Mouse (Mus musculus): ENCODE data around the gene Arap1.

- TF ChIP-seq POLR2A (IDR thresholded peaks at IDR 0.05; ENCODE audit: insufficient read depth, low read length): no peak
- TF ChIP-seq CTCF (IDR thresholded peaks at IDR 0.05; ENCODE audit: low read depth, low read length): no peak
- no peak for TF ChIP-seq EP300 (IDR thresholded peaks at IDR 0.05; ENCODE audit: insufficient read depth, low read depth, low read length)
Measured at GRCm38 (mm10) chr7:101369666-101370065, 21.8 kb downstream of the Arap1 start.
